11 mouse cellular contexts compared by ENCODE assay signal in the genomic region with DNA sequence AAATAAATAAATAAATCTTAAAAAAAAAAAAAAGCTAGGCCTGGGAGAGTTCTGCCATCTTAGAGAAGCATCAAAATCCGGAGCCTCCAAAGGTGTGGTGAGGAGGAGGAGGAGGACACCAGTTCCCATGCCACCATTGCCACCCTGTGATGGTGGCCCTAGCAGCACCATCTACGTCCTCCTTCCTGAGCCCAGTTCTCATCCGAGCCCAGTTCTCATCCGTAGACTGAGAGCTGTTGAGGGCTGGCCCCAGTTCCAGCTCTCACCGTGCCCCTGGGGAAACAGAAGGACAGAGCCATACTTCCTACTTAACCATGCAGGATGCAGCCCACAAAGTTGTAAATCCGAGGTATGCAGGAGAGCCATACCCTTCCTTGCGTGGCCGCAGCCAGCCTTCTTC. TPM values are rescaled to one million over a fixed set of nuclear protein-coding genes. Genes with fewer than 3 reads are reported as not detected.
DNase-seq lines count a peak whose midpoint lies in the region; ATAC-seq and TF ChIP-seq lines count a peak whose summit lies in the region.
"Had no signal": no experiment of that assay in that cellular context is flagged by ENCODE, and none has a peak within 500 bp of the region (broad histone marks: within the 10 kb centered on the region; RNA-seq: fewer than 3 reads in every experiment).

No protein-coding gene starts in this region.

- H3K9me3 ChIP-seq in kidney, postnatal 0 days (replicated peaks; ENCODE audit: low read length), result no peaks in the 10 kb centered on the region
- H3K9me3 ChIP-seq in forebrain, embryonic 11.5 days (ENCODE audit: control insufficient read depth, low read length), result no peaks in the 10 kb centered on the region
- H3K9me3 ChIP-seq in intestine, embryonic 16.5 days (ENCODE audit: control insufficient read depth, low read length), result no peaks in the 10 kb centered on the region
- H3K9me3 ChIP-seq in neural tube, embryonic 14.5 days (ENCODE audit: control insufficient read depth, low read length), result no peaks in the 10 kb centered on the region

- peak overlapping the region; percentile 18; the same call in 1 of the 2 replicates for H3K4me3 ChIP-seq in kidney, postnatal 0 days (replicated peaks; ENCODE audit: low read depth, low read length)
- no peak overlapping the region for H3K4me3 ChIP-seq in forebrain, embryonic 11.5 days (ENCODE audit: low read depth, low read length)
- H3K4me3 ChIP-seq in intestine, embryonic 16.5 days (ENCODE audit: low read length), result peak overlapping the region; percentile 33
- H3K4me3 ChIP-seq in neural tube, embryonic 14.5 days (ENCODE audit: low read depth, low read length), result no peak overlapping the region

- peak overlapping the region; percentile 52 for H3K4me2 ChIP-seq in kidney, postnatal 0 days (ENCODE audit: low read length)
- H3K4me2 ChIP-seq in forebrain, embryonic 11.5 days (ENCODE audit: low read depth, low read length, severe bottlenecking), result peak overlapping the region; percentile 16; the same call in 1 of the 2 replicates
- peak overlapping the region; percentile 53 for H3K4me2 ChIP-seq in intestine, embryonic 16.5 days (ENCODE audit: low read depth, low read length)
- peak overlapping the region; percentile 35 for H3K4me2 ChIP-seq in neural tube, embryonic 14.5 days (ENCODE audit: low read depth, low read length)

- no peaks in the 10 kb centered on the region for H3K27me3 ChIP-seq in kidney, postnatal 0 days (ENCODE audit: insufficient read depth, low read length)
- H3K27me3 ChIP-seq in forebrain, embryonic 11.5 days (ENCODE audit: control insufficient read depth, insufficient read depth, low read length), result no peaks in the 10 kb centered on the region
- no peaks in the 10 kb centered on the region for H3K27me3 ChIP-seq in intestine, embryonic 16.5 days (replicated peaks; ENCODE audit: control insufficient read depth, insufficient read depth, low read length)
- H3K27me3 ChIP-seq in neural tube, embryonic 14.5 days (ENCODE audit: control insufficient read depth, insufficient read depth, low read length), result no peaks in the 10 kb centered on the region

- H3K4me1 ChIP-seq in kidney, postnatal 0 days (replicated peaks; ENCODE audit: insufficient read depth, low read length), result peaks cover 15% of the 10 kb centered on the region
- no peaks in the 10 kb centered on the region for H3K4me1 ChIP-seq in forebrain, embryonic 11.5 days (replicated peaks; ENCODE audit: control insufficient read depth, insufficient read depth, low read length)
- peaks cover 5% of the 10 kb centered on the region for H3K4me1 ChIP-seq in intestine, embryonic 16.5 days (ENCODE audit: control insufficient read depth, insufficient read depth, low read length)
- H3K4me1 ChIP-seq in neural tube, embryonic 14.5 days (ENCODE audit: control insufficient read depth, insufficient read depth, low read length), result 0 out of 2 replicates have a peak, but pooled peaks cover 12% of the 10 kb centered on the region

- TF ChIP-seq CTCF in kidney, postnatal 0 days (IDR thresholded peaks at IDR 0.05; ENCODE audit: low read depth), result no peak

- no peak overlapping the region for H3K27ac ChIP-seq in kidney, postnatal 0 days
- H3K27ac ChIP-seq in forebrain, embryonic 11.5 days (ENCODE audit: low read depth, low read length), result no peak overlapping the region
- H3K27ac ChIP-seq in intestine, embryonic 16.5 days (ENCODE audit: low read length), result peak overlapping the region; percentile 59
- no peak overlapping the region for H3K27ac ChIP-seq in neural tube, embryonic 14.5 days (ENCODE audit: low read depth, low read length)

- 39% methylated on average over 8 of the region's 8 CpGs for WGBS in kidney, postnatal 0 days
- WGBS in forebrain, embryonic 11.5 days, result 50% methylated on average over 8 of the region's 8 CpGs
- 43% methylated on average over 8 of the region's 8 CpGs for WGBS in intestine, embryonic 16.5 days
- WGBS in neural tube, embryonic 14.5 days, result 56% methylated on average over 8 of the region's 8 CpGs

- no peak for DNase-seq in kidney, postnatal 0 days (ENCODE audit: low spot score)
- DNase-seq in kidney, adult 8-10 months, result no peak
- no peak for DNase-seq in forebrain, embryonic 11.5 days (ENCODE audit: low spot score)
- no peak for DNase-seq in urinary bladder, postnatal 14 days (ENCODE audit: low spot score)
- no peak for DNase-seq in cerebellum, adult 18-20 months
- DNase-seq in left cerebral cortex, postnatal 10 days (ENCODE audit: extremely low spot score in 1 of 2, low spot score in 2 of 2), result no peak
- DNase-seq: adrenal gland, postnatal 36 days; lung, postnatal 14 days had no signal

- intact Hi-C loops in left cerebral cortex, postnatal 10 days (cut with DNase I), result no loop called here

- no peaks in the 10 kb centered on the region for H3K36me3 ChIP-seq in kidney, postnatal 0 days (ENCODE audit: insufficient read depth, low read length)
- no peaks in the 10 kb centered on the region for H3K36me3 ChIP-seq in forebrain, embryonic 11.5 days (ENCODE audit: control insufficient read depth, insufficient read depth, low read length)
- H3K36me3 ChIP-seq in intestine, embryonic 16.5 days (ENCODE audit: control insufficient read depth, insufficient read depth, low read length), result no peaks in the 10 kb centered on the region
- H3K36me3 ChIP-seq in neural tube, embryonic 14.5 days (ENCODE audit: control insufficient read depth, insufficient read depth, low read length), result no peaks in the 10 kb centered on the region

- no peak for ATAC-seq in kidney, postnatal 0 days (replicated peaks; ENCODE audit: low FRiP score, low read depth)
- ATAC-seq in forebrain, embryonic 11.5 days (replicated peaks; ENCODE audit: low FRiP score), result no peak
- ATAC-seq in intestine, embryonic 16.5 days, result no peak
- ATAC-seq in neural tube, embryonic 14.5 days (ENCODE audit: low read depth), result no peak

- no peak overlapping the region for H3K9ac ChIP-seq in kidney, postnatal 0 days (ENCODE audit: low read depth, low read length)
- no peak overlapping the region for H3K9ac ChIP-seq in forebrain, embryonic 11.5 days (ENCODE audit: low read length)
- peak overlapping the region; percentile 48 for H3K9ac ChIP-seq in intestine, embryonic 16.5 days (ENCODE audit: low read depth, low read length)
- no peak overlapping the region for H3K9ac ChIP-seq in neural tube, embryonic 14.5 days (replicated peaks; ENCODE audit: low read depth, low read length)

RNA-seq across cellular contexts. Expression of a gene that starts 22.4 kb away (rescaled TPM):
- 6.2 and 7.6 TPM in 2 replicates for polyA plus RNA-seq in kidney, postnatal 0 days (2015; fragmentation: Nextera tagmentation; extraction: Ambion mirVana)
- polyA plus RNA-seq in forebrain, embryonic 11.5 days (2014; fragmentation: Nextera tagmentation; extraction: Ambion mirVana), result 10.5 and 11.5 TPM in 2 replicates
- polyA plus RNA-seq in intestine, embryonic 16.5 days (2015; fragmentation: Nextera tagmentation; extraction: Ambion mirVana), result 15.5 and 15.8 TPM in 2 replicates
- polyA plus RNA-seq in neural tube, embryonic 14.5 days (2014; fragmentation: Nextera tagmentation; extraction: Ambion mirVana), result 40.8 and 73.9 TPM in 2 replicates
- 1 to 10 TPM; 1.9 to 2.1 TPM for total RNA-seq in left cerebral cortex, postnatal 10 days (2021)
- total RNA-seq: MEL had no signal

RNA-seq across cellular contexts. Expression of a gene that starts 56.8 kb away (rescaled TPM):
- 318 and 344 TPM in 2 replicates for polyA plus RNA-seq in kidney, postnatal 0 days (2015; fragmentation: Nextera tagmentation; extraction: Ambion mirVana)
- polyA plus RNA-seq in forebrain, embryonic 11.5 days (2014; fragmentation: Nextera tagmentation; extraction: Ambion mirVana), result 198 and 205 TPM in 2 replicates
- 309 and 324 TPM in 2 replicates for polyA plus RNA-seq in intestine, embryonic 16.5 days (2015; fragmentation: Nextera tagmentation; extraction: Ambion mirVana)
- 183 and 185 TPM in 2 replicates for polyA plus RNA-seq in neural tube, embryonic 14.5 days (2014; fragmentation: Nextera tagmentation; extraction: Ambion mirVana)
- total RNA-seq in left cerebral cortex, postnatal 10 days (2021), result 100 to 1,000 TPM in 1 of 2 experiments, 10 to 100 TPM in 1; 88.3 to 104 TPM

Comparison
In these comparisons a context has a peak if more than half of its experiments do, and no peak if none do; other contexts are left out.
1. H3K4me3 ChIP-seq: peak in kidney, postnatal 0 days (single experiment) and intestine, embryonic 16.5 days (single experiment); none in forebrain, embryonic 11.5 days (single experiment) and neural tube, embryonic 14.5 days (single experiment).
2. Peak in every context shown above with its lines, with median percentiles within 50 percentile points of each other: H3K4me2 ChIP-seq.